15 mouse cellular contexts compared by ENCODE assay signal in the genomic region with DNA sequence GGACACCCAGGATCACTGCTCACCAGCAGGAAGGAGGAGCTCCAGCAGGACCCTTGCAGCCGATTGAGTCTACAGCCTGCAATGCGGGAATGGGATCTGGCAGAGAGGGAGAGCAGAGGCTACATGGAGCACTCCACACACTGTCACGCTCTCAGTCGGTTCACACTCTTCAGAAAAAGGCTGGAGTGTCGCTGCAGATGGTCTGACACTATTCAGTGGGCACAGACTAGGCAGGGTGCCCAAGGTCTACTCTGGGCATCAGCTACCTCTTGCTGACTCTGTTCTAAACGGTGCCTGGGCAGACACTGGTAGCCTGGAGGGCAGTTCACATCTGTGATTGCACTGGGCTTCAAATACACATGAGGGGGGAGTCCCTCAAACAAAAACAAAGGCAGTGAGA.
DNase-seq lines count a peak whose midpoint lies in the region; ATAC-seq lines count a peak whose summit lies in the region.
"Had no signal": no experiment of that assay in that cellular context is flagged by ENCODE, and none has a peak within 500 bp of the region (broad histone marks: within the 10 kb centered on the region; RNA-seq: fewer than 3 reads in every experiment).

No protein-coding gene starts in this region.

- ATAC-seq in hindbrain, embryonic 16.5 days = peak; percentile 67
- no peak for ATAC-seq in hindbrain, embryonic 12.5 days (ENCODE audit: low FRiP score)
- ATAC-seq: intestine, postnatal 0 days; liver, embryonic 12.5 days; lung, postnatal 0 days had no signal

- no peak overlapping the region for H3K9ac ChIP-seq in hindbrain, embryonic 16.5 days (ENCODE audit: low read depth, low read length)
- no peak overlapping the region for H3K9ac ChIP-seq in hindbrain, embryonic 12.5 days
- H3K9ac ChIP-seq: liver, embryonic 12.5 days had no signal

- H3K36me3 ChIP-seq in hindbrain, embryonic 16.5 days (ENCODE audit: control insufficient read depth, insufficient read depth, low read length) = no peaks in the 10 kb centered on the region
- no peaks in the 10 kb centered on the region for H3K36me3 ChIP-seq in hindbrain, embryonic 12.5 days
- H3K36me3 ChIP-seq: liver, embryonic 12.5 days had no signal

- H3K4me3 ChIP-seq in hindbrain, embryonic 16.5 days (ENCODE audit: low read length) = no peak overlapping the region
- no peak overlapping the region for H3K4me3 ChIP-seq in hindbrain, embryonic 12.5 days
- H3K4me3 ChIP-seq: liver, embryonic 12.5 days; megakaryocyte, embryonic 14.5 days had no signal

- WGBS in hindbrain, embryonic 16.5 days = 54% methylated on average over 6 of the region's 6 CpGs
- 77% methylated on average over 6 of the region's 6 CpGs for WGBS in hindbrain, embryonic 12.5 days

- no peaks in the 10 kb centered on the region for H3K9me3 ChIP-seq in hindbrain, embryonic 16.5 days (ENCODE audit: control insufficient read depth, low read length)
- no peaks in the 10 kb centered on the region for H3K9me3 ChIP-seq in hindbrain, embryonic 12.5 days (replicated peaks)
- H3K9me3 ChIP-seq: liver, embryonic 12.5 days; megakaryocyte, embryonic 14.5 days had no signal

- H3K27ac ChIP-seq in hindbrain, embryonic 16.5 days (ENCODE audit: low read depth, low read length) = no peak overlapping the region
- H3K27ac ChIP-seq in hindbrain, embryonic 12.5 days = no peak overlapping the region
- H3K27ac ChIP-seq: liver, embryonic 12.5 days had no signal

- H3K27me3 ChIP-seq in hindbrain, embryonic 16.5 days (replicated peaks; ENCODE audit: control insufficient read depth, insufficient read depth, low read length) = no peaks in the 10 kb centered on the region
- H3K27me3 ChIP-seq in hindbrain, embryonic 12.5 days = no peaks in the 10 kb centered on the region
- H3K27me3 ChIP-seq: liver, embryonic 12.5 days; megakaryocyte, embryonic 14.5 days had no signal

- H3K4me1 ChIP-seq in hindbrain, embryonic 16.5 days (ENCODE audit: control insufficient read depth, insufficient read depth, low read depth, low read length) = no peaks in the 10 kb centered on the region; the same call in 1 of the 2 replicates
- H3K4me1 ChIP-seq in hindbrain, embryonic 12.5 days = no peaks in the 10 kb centered on the region
- H3K4me1 ChIP-seq: liver, embryonic 12.5 days; megakaryocyte, embryonic 14.5 days had no signal

- no peak overlapping the region for H3K4me2 ChIP-seq in hindbrain, embryonic 16.5 days (ENCODE audit: low read length)
- H3K4me2 ChIP-seq in hindbrain, embryonic 12.5 days (replicated peaks) = no peak overlapping the region
- H3K4me2 ChIP-seq: liver, embryonic 12.5 days had no signal

- peak; percentile 30 to 56 for DNase-seq in cerebellum, postnatal 25 days
- no peak for DNase-seq in cerebellum, adult 9-10 months
- DNase-seq in right cerebral cortex, postnatal 10 days (ENCODE audit: low spot score in 2 of 2) = peak; percentile 35 to 50
- no peak for DNase-seq in right cerebral cortex, postnatal 14 days
- DNase-seq in adrenal gland, adult (ENCODE audit: inconsistent age in 2 of 2, low spot score in 1 of 2) = no peak
- no peak for DNase-seq in lung, adult 18-20 months
- DNase-seq: adrenal gland, adult 2 months; kidney, postnatal 14 days; thymus, postnatal 4 days had no signal

Comparison
In these comparisons a context has a peak if more than half of its experiments do, and no peak if none do; other contexts are left out.
1. DNase-seq: peak in cerebellum, postnatal 25 days (2 of 2) and right cerebral cortex, postnatal 10 days (2 of 2); none in cerebellum, adult 9-10 months (single experiment), right cerebral cortex, postnatal 14 days (single experiment), adrenal gland, adult (0 of 2) and lung, adult 18-20 months (0 of 2).